Mouse (Mus musculus) heart, embryonic 11.5 days (tissue): ENCODE results near the gene Atp5j2. TPM values are rescaled to one million over a fixed set of nuclear protein-coding genes. Genes with fewer than 3 reads are reported as not detected.

Experiments used
- polyA plus RNA-seq: library from polyadenylated mRNA; unstranded; fragments of >200 nt; fragmentation: Nextera tagmentation; extraction: Ambion mirVana; gene quantifications from 2 replicates; pipeline ENCODE4 v1.2.1, GENCODE M21; 2014

The Atp5j2 gene
- polyA plus RNA-seq, 1 experiment from 2014 or later = 928 TPM

Other genes with a start within 250 kb of the Atp5j2 start
- gene Smurf1, start 226.2 kb downstream of the Atp5j2 start, polyA plus RNA-seq = 14.3 and 15.7 TPM in 2 replicates
- gene Gm4871, start 159.3 kb downstream of the Atp5j2 start, polyA plus RNA-seq = not detected in 2 replicates
- gene 1700018F24Rik, start 149.1 kb downstream of the Atp5j2 start, polyA plus RNA-seq = not detected in 2 replicates
- gene Arpc1a, start 108.2 kb downstream of the Atp5j2 start, polyA plus RNA-seq = 112 and 115 TPM in 2 replicates
- not detected in 2 replicates for gene Kpna7, start 108.0 kb downstream of the Atp5j2 start, polyA plus RNA-seq
- gene Arpc1b, start 77.8 kb downstream of the Atp5j2 start, polyA plus RNA-seq = 95.4 and 127 TPM in 2 replicates
- gene Pdap1, start 51.8 kb downstream of the Atp5j2 start, polyA plus RNA-seq = 76.5 and 92.4 TPM in 2 replicates
- gene Bud31, start 51.7 kb downstream of the Atp5j2 start, polyA plus RNA-seq = 172 and 179 TPM in 2 replicates
- 7.4 and 10.7 TPM in 2 replicates for gene Ptcd1, start 25.0 kb downstream of the Atp5j2 start, polyA plus RNA-seq
- 15.1 and 17.2 TPM in 2 replicates for gene Cpsf4, start 24.8 kb downstream of the Atp5j2 start, polyA plus RNA-seq
- gene Zkscan14, start 9.8 kb upstream of the Atp5j2 start, polyA plus RNA-seq = 6.5 and 7.4 TPM in 2 replicates
- 9.0 and 10.9 TPM in 2 replicates for gene Zkscan5, start 12.5 kb upstream of the Atp5j2 start, polyA plus RNA-seq
- 33.2 and 34.1 TPM in 2 replicates for gene Zfp655, start 39.7 kb upstream of the Atp5j2 start, polyA plus RNA-seq
- gene Zscan25, start 88.4 kb upstream of the Atp5j2 start, polyA plus RNA-seq = 0.23 and 0.94 TPM in 2 replicates
- gene Cyp3a57, start 153.2 kb upstream of the Atp5j2 start, polyA plus RNA-seq = not detected in 2 replicates